Mouse (Mus musculus): ENCODE measurements around the gene Rassf5.

GRCm38 (mm10) chr1:131218933-131219332 lies 26.1 kb downstream of the Rassf5 start:
- TF ChIP-seq CTCF (IDR thresholded peaks at IDR 0.05; ENCODE audit: low read depth) (no peak), EP300 (IDR thresholded peaks at IDR 0.05; ENCODE audit: low read depth) (no peak)
